Mouse (Mus musculus) right cerebral cortex, postnatal 14 days (tissue): ENCODE measurements around the gene Hoxb4.

ENCODE experiments used
- DNase-seq: peaks from one replicate; pipeline ENCODE4 v3.0.0; 2022

Hoxb4 gene

DNA sequence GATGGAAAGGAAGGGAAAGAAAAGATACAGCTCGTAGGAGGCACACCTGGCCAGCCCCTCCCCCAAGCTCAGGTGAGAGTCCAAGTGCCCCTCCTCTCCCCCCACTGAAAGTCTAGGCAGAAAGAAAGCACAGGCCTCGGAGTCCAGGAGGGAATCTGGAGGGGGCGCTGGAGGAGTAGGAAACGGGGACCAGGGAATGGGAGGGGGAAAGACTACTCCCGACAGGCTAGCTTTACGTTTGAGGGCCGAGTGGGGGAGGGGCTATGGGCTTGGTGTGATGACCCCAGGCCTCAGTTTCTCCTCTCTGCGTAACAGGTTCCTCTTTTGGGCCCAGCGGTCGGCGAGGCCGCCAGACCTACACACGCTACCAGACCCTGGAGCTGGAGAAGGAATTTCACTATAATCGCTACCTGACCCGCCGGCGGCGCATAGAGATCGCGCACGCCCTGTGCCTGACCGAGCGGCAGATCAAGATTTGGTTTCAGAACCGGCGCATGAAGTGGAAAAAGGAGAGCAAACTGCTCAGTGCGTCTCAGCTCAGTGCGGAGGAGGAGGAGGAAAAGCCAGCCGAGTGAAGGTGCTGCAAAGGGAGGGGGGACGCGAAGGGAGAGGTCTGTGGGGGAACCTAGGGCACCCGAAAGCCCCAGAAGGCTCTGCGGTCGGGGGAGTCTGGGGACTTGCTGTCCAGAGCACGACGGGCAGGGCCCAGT lies 17.6 kb upstream of the Hoxb4 start:
- DNase-seq: no peak

- no peak for DNase-seq
These were observed 17.0 kb upstream of the Hoxb4 start for GRCm38 (mm10) chr11:96301064-96301431.

DNA sequence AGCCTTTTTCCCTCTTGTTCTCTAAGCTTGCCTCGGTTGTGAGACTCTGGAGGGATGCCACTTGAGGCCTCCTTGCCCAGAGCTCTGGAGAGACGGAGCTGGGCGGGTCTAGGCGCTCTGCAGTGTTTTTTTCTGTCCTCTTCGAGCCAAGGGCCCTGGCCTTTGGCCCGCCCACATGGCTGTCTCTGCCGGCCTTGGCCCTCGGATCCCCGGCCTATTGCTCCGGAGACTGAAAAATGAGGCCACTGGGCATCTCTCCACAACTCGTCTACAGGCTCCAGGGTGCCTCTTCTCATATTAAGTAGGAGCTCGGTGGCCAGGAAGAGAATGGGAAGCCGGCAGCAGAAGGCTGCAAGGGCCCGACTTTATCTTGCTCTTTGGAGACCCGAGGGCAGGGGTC lies 16.2 kb upstream of the Hoxb4 start:
- no peak for DNase-seq

DNA sequence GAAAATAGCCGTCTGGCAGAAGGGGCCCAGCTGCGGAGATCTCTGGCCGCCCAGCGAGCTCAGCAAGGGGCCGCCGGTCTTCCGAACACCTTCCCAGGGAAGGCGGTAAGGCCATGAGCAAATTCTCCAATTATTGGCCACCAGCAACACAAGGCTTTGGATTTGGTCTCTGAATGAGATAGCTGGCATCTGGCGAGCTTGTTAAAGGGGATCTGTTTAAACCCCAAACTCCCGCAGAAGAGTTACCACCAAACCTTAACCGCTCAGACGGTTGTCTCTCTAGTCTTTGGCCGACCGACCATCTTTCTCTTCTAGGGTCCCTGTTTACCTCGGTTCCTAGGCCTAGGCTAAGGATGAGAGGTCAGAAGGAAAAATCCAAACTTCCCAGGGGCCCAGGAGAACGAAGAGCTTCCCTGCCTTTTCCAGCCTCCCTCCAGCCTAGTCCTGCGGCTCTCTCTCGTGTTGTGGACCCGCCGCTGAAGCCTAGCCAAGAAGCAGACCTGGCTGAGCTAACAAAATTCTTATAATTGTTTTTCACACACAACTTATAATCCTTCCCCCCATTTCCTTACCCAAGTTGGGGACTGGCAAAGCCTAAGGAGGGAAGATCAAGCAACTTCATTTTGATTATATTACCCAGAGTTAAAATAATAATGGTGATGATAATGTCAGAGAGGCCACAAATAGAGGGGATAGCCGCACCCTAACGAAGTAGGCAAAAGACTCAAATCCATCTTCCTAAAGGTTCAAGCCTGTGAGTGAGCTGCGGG lies 15.5 kb upstream of the Hoxb4 start:
- DNase-seq: no peak

GRCm38 (mm10) chr11:96303151-96304099 lies 14.6 kb upstream of the Hoxb4 start, which contains the start of gene Hoxb5:
Gene Hoxb5 (plus strand): TSS chr11:96303336.
- DNase-seq: peak; percentile 26

DNA sequence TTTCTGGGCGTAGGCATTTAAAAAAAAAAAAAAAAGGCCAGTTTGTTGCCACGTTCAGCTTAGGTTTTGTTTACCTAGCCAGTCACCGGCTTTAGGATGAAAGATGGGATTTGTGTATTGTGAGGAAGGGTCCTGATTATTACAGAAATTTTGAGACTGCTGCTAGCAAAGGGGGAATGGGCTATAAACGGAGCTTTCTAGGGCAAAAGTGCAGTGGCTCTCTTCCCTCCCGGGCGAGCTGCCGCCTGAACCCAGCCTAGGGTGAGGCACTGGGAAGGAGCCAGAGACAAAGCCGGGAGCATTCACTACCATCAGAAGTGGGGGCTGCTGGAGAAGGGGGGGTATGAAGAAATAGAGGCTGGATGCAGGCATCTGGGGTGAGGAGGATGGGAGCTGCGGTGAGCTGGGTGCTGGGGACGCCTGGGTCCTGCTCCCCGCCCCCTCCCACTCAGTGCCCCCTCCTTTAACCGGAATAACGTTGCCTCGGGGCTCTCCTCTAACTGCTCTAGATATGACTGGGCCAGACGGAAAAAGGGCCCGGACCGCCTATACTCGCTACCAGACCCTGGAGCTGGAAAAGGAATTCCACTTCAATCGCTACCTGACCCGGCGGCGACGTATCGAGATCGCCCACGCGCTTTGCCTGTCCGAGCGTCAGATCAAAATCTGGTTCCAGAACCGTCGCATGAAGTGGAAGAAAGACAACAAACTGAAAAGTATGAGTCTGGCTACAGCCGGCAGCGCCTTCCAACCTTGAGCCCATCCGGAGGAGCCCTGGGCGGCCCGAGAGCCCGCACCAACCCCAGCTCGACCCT lies 13.5 kb upstream of the Hoxb4 start:
- DNase-seq: no peak

DNA sequence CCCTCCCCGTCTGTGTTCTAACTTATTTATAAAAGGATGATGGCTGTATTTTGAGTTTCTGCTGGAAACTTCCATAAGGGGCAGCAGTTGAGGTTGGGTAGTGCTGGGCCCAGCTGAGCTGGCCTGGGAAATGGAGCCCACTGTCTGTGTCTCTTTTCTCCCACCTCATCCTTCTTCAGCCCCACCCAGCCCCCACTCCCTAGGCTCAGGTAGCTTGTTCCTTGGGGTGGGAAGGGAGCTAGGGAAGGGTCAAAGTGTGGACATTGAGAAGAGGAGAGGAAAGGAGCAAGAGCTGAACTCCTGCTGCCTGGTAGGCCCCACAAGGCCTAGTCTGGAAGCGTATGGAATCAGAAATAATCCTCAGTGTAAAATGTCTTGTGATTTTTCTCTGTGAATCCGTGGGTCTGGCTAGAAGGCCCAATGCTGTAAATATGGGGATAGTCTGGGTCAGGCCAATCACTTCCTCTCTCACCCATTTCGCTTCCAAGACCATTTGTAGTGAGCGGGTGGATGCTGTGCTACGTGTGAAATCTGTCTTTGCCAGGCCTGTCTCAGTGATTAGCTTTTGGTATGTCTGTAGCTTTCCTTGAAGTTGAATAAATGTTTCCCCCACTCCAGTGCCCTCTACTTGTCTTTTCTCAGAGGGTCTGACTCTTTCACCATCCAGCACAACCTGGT lies 12.4 kb upstream of the Hoxb4 start:
- DNase-seq: no peak

DNA sequence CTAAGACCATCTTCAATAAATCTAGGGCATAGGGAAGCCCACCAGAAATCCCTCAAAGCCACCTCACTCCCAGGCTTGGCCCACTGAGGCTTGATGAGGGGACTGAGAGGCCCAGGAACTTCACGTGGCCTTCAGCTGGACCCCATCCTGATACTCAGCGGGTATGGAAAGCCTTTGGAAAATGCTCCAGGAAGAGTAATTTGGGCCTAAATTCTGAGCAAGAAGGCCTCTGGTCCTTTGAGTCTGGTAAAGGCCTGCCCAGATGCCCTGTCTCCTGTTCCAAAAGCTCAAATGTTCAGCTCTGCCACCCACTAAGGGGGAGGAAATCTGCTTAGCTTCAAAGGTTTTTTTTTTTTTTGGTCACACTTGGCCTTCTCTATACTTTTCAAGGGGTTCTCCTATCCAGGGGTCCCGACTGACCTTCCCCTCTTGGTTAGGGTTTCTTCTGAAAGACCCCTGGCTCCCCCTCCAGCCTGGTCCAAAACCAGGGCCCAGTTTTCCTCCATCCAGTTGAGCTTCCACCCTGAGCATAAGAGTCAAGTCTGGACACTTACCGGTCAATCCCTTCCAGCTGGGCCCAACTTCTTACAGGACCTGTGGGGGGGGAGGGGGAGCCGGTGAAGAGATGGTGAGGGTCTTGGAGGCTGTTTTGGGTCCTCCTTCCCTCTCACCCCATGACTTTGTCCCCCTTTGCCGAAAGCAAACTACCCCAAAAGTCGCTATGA lies 11.7 kb upstream of the Hoxb4 start:
- no peak for DNase-seq

GRCm38 (mm10) chr11:96306908-96307269 lies 11.2 kb upstream of the Hoxb4 start:
- DNase-seq: no peak

GRCm38 (mm10) chr11:96308763-96309162 lies 9.3 kb upstream of the Hoxb4 start:
- no peak for DNase-seq

GRCm38 (mm10) chr11:96309288-96309687 lies 8.8 kb upstream of the Hoxb4 start:
- no peak for DNase-seq

DNA sequence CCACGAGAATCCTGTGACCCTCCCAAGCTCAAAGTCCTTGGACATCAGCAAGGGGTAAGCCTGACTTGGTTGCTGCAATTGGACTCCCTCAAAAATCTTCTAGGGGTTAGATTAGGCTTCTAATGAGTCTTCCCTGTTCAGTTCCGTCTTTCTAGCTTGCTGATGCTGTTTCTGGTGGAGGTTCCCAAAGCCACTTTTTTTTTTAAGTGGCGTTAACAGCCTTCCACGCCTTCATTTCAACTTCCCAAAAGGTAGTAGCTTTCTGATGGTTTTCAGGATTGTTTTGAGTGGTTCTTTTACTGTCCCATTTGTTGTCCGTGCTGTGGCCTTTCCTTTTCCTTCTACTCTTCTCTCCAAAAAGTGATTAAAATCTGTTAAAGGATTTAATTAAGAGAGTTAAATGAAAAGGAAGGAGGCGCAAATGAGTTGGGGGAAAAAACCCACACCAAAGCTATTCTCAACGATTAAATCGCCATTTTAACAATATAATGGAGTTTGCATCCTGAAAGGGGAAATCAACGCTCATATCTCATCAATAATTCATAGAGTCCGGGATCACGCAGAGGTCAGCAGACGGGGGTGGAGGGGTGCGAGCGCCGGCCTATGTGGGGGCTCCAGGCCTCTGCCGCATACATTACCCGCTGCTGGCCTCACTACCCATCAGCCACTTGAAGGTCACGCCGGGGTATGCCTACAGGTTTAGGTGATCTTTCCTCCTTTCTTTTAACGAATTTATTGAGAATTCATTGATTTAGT lies 7.7 kb upstream of the Hoxb4 start:
- no peak for DNase-seq

DNA sequence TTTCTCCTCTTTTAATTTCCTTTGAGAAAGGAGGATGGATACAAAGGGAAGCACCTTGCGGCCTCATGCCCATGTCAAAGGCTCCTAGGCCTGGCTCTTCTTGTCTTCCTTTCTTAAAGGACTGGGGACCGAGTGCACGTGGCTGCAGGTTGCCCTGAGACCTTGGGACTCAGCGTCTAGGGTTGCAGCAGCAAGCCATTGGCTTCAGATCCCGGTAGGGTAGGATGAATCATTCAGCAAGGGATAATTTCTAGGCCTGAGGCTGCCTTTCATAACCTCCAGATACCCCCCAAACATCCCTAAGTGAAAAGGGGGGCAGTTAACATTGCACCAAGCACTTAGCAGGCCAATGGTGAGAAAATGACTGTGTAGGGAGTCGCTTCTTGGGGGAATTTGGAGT lies 7.0 kb upstream of the Hoxb4 start:
- DNase-seq: no peak

- DNase-seq: no peak
These were observed 6.3 kb upstream of the Hoxb4 start for GRCm38 (mm10) chr11:96311520-96312417.

DNA sequence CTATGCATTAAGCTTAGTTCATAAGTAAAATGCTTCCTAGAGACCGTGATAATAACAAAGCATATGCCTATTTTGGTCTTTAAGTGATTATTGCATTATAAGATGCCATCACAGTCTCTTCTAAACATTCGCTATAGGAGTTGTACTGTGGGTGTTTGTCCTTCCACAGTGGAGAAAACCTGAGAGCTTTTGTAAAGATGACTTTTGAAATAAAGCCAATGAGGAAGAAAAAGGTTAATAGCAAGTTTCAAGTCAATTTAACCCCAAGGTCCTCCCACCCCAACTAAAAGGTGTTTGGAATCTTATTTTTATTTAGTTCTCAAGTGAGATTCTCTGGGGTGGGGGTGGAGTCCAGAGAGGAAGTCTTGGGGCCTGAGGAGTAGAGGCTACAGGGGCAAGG lies 4.9 kb upstream of the Hoxb4 start:
- no peak for DNase-seq

- no peak for DNase-seq
These were observed 4.2 kb upstream of the Hoxb4 start for GRCm38 (mm10) chr11:96313806-96314428.

DNA sequence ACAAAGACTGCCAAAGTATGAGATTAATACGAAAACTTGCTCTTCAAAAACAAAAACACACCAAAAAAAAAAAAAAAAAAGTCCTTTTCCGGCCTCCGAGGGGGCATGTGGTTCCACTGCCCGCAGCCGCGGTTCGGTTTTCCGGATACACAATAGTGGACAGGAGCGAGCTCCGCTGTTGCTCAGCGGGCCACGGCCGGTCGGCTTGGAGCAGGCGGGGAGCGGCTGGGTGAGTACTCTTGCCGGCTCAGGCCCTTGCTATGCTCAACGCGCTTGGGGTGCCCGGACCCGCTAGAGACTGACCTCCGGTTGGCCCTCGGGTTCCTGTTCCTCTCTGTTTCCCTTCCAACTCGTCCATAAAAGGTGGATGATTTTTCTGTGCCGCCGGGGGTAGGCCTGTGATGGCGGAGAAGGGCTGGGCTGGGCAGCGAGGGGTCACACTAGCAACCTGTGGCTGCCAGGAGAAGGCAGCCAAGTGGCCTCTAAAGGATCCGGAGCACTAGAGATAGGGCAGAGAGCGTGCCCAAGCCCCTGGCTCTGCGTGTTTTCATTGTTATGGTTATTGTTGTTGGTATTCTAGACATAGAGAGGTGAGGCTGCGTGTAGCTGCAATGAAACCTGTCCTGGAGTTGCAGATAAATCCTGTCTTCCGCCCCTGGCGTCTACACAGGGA lies 3.3 kb upstream of the Hoxb4 start:
- no peak for DNase-seq

DNA sequence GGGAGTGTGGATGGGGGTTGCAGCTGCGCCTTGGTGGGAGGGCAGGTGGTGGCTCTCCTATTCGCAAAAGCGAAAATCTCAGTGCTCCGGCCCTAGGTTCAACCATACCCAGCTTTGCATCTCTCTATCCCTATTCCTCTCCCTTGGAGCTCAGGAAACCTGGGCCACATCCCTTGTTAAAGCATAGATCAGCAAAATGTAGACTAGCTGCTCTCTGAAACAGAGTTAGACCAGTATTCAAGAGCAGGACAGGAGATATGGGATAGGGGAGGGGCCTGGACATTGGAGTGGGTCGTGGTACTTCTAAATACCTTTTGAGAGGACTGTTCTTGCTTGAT lies 2.8 kb upstream of the Hoxb4 start:
- no peak for DNase-seq
